Mouse (Mus musculus) CH12.LX (cell line): Measurements from ENCODE around the gene Cenpx. TPM values are rescaled to one million over a fixed set of nuclear protein-coding genes. Genes with fewer than 3 reads are reported as not detected.
"Not testable (repeated sequence)": the region's sequence is repeated elsewhere in the genome, so short reads cannot be mapped to it uniquely, and the experiment has no call there.

Source experiments
- DNase-seq: peaks from one replicate; pipeline ENCODE4 v3.0.0-alpha.2; 2013; ENCODE audit errors: extremely low read depth
- H3K27ac ChIP-seq: 2 replicates; pipeline ENCODE4 v1.5.1; 2012; ENCODE audit warnings: low read depth, mild to moderate bottlenecking, control low read depth, moderate library complexity; ENCODE audit not compliant: insufficient read depth
- H3K27me3 ChIP-seq: replicated peaks from 2 replicates; pipeline ENCODE3; 2012; ENCODE audit warnings: inconsistent platforms
- H3K36me3 ChIP-seq, 2 experiments: replicated peaks in 1 of 2; 2 replicates each; pipeline versions ENCODE3 to v1.6.1; 2012; ENCODE audit warnings: inconsistent platforms in 1 of 2, low read length in 1 of 2, mild to moderate bottlenecking in 1 of 2, mixed read lengths in 1 of 2, moderate library complexity in 1 of 2; ENCODE audit not compliant: control insufficient read depth in 1 of 2, insufficient read depth in 1 of 2
- H3K4me1 ChIP-seq, 2 experiments: 2 replicates each; pipeline ENCODE4 v1.6.1; 2012; ENCODE audit warnings: inconsistent platforms in 1 of 2, moderate library complexity in 1 of 2; ENCODE audit not compliant: insufficient read depth in 2 of 2, control insufficient read depth in 1 of 2
- H3K4me2 ChIP-seq: 2 replicates; pipeline ENCODE4 v1.6.1; 2012; ENCODE audit warnings: low read depth, mild to moderate bottlenecking, control low read depth; ENCODE audit not compliant: poor library complexity, insufficient read depth, severe bottlenecking
- H3K4me3 ChIP-seq, 3 experiments: fragments of 150-350 bp in 1 of 3; sonication (generic) in 1 of 3; replicated peaks in 1 of 3; 2 replicates each; pipeline versions ENCODE3 to v1.5.1; 2011 to 2012; ENCODE audit warnings: low read depth in 2 of 3, low read length in 2 of 3, mild to moderate bottlenecking in 2 of 3, moderate library complexity in 2 of 3, control low read depth in 1 of 3, improper control_type of control experiment in 1 of 3, inconsistent platforms in 1 of 3, mixed read lengths in 1 of 3; ENCODE audit not compliant: poor library complexity in 1 of 3
- H3K79me2 ChIP-seq: replicated peaks from 2 replicates; pipeline ENCODE4 v1.6.1; 2012; ENCODE audit warnings: mild to moderate bottlenecking, moderate library complexity; ENCODE audit not compliant: control insufficient read depth, poor library complexity, insufficient read depth, severe bottlenecking; ENCODE audit errors: extremely low read depth
- H3K9ac ChIP-seq: 2 replicates; pipeline ENCODE4 v1.6.1; 2012; ENCODE audit warnings: low read depth, mild to moderate bottlenecking, control low read depth, moderate library complexity; ENCODE audit not compliant: insufficient read depth
- H3K9me3 ChIP-seq: replicated peaks from 2 replicates; pipeline ENCODE3; 2012; ENCODE audit warnings: low read length, inconsistent platforms, mixed read lengths
- BHLHE40 ChIP-seq: IDR thresholded peaks from 2 replicates; pipeline ENCODE4 v1.6.1; 2011; ENCODE audit warnings: mild to moderate bottlenecking, low read depth, low read length, improper control_type of control experiment
- CTCF ChIP-seq, 2 experiments: IDR thresholded peaks in 1 of 2; conservative IDR thresholded peaks in 1 of 2; 2 replicates each; pipeline ENCODE4 v1.5.1; 2011 to 2012; ENCODE audit warnings: low read depth in 2 of 2, low read length in 2 of 2, improper control_type of control experiment in 1 of 2, inconsistent platforms in 1 of 2, mild to moderate bottlenecking in 1 of 2, moderate library complexity in 1 of 2
- E2F4 ChIP-seq: IDR thresholded peaks from 2 replicates; pipeline ENCODE4 v1.6.1; 2011; ENCODE audit warnings: low read depth, low read length, improper control_type of control experiment; ENCODE audit not compliant: insufficient replicate concordance
- EP300 ChIP-seq: IDR thresholded peaks from 2 replicates; pipeline ENCODE4 v1.6.1; 2011; ENCODE audit warnings: low read length, improper control_type of control experiment
- GABPA ChIP-seq: IDR thresholded peaks from 2 replicates; pipeline ENCODE4 v1.6.1; 2012; ENCODE audit warnings: low read depth, low read length, improper control_type of control experiment, inconsistent platforms; ENCODE audit not compliant: insufficient replicate concordance
- HCFC1 ChIP-seq: IDR thresholded peaks from 2 replicates; pipeline ENCODE4 v1.6.1; 2012; ENCODE audit warnings: low read depth, mild to moderate bottlenecking, inconsistent platforms, low read length, improper control_type of control experiment
- MAFK ChIP-seq: IDR thresholded peaks from 2 replicates; pipeline ENCODE4 v1.6.1; 2011; ENCODE audit warnings: low read length, improper control_type of control experiment; ENCODE audit not compliant: insufficient replicate concordance
- MAZ ChIP-seq: IDR thresholded peaks from 2 replicates; pipeline ENCODE4 v1.6.1; 2012; ENCODE audit warnings: low read depth, mild to moderate bottlenecking, inconsistent platforms, low read length, improper control_type of control experiment, moderate library complexity
- MYC ChIP-seq: IDR thresholded peaks from 2 replicates; pipeline ENCODE4 v1.6.1; 2011; ENCODE audit warnings: low read depth, mild to moderate bottlenecking, improper control_type of control experiment, low read length
- NELFE ChIP-seq: IDR thresholded peaks from 2 replicates; pipeline ENCODE4 v1.6.1; 2011; ENCODE audit warnings: low read depth, low read length, improper control_type of control experiment
- PAX5 ChIP-seq: IDR thresholded peaks from 2 replicates; pipeline ENCODE4 v1.6.1; 2012; ENCODE audit warnings: low read length, inconsistent platforms, mixed read lengths
- RAD21 ChIP-seq: IDR thresholded peaks from 2 replicates; pipeline ENCODE4 v1.6.1; 2011; ENCODE audit warnings: low read depth, mild to moderate bottlenecking, low read length, improper control_type of control experiment, moderate library complexity
- SIN3A ChIP-seq: IDR thresholded peaks from 2 replicates; pipeline ENCODE4 v1.6.1; 2012; ENCODE audit warnings: low read length, improper control_type of control experiment, inconsistent platforms
- SMC3 ChIP-seq: IDR thresholded peaks from 2 replicates; pipeline ENCODE4 v1.6.1; 2011; ENCODE audit warnings: low read depth, low read length, improper control_type of control experiment
- TBP ChIP-seq: conservative IDR thresholded peaks from 2 replicates; pipeline ENCODE4 v1.6.1; 2011; ENCODE audit warnings: low read depth, low read length, improper control_type of control experiment
- UBTF ChIP-seq: IDR thresholded peaks from 2 replicates; pipeline ENCODE4 v1.6.1; 2012; ENCODE audit warnings: low read depth, mild to moderate bottlenecking, inconsistent platforms, low read length, improper control_type of control experiment, moderate library complexity
- USF1 ChIP-seq: IDR thresholded peaks from 2 replicates; pipeline ENCODE4 v1.6.1; 2014; ENCODE audit warnings: low read depth, mild to moderate bottlenecking, inconsistent platforms, low read length, improper control_type of control experiment
- ZC3H11A ChIP-seq: IDR thresholded peaks from 2 replicates; pipeline ENCODE4 v1.6.1; 2012; ENCODE audit warnings: low read depth, mild to moderate bottlenecking, inconsistent platforms, low read length, improper control_type of control experiment
- ZKSCAN1 ChIP-seq: IDR thresholded peaks from 2 replicates; pipeline ENCODE4 v1.6.1; 2012; ENCODE audit warnings: low read depth, inconsistent platforms, low read length, improper control_type of control experiment, borderline replicate concordance
- ZMIZ1 ChIP-seq: IDR thresholded peaks from 2 replicates; pipeline ENCODE4 v1.6.1; 2012; ENCODE audit warnings: low read depth, mild to moderate bottlenecking, inconsistent platforms, low read length, improper control_type of control experiment
- dilution Hi-C: fragments of 300-500 bp; cut with MboI; formaldehyde crosslinking; loops from 2 replicates; pipeline ENCODE4 v1.14.3; 2020; ENCODE audit warnings: low sequenced_read_pairs; ENCODE audit not compliant: extremely low pct_unique_long_range_greater_than_20kb, extremely low pct_ligation_motif_present
- in situ Hi-C: fragments of 300-500 bp; cut with MboI; formaldehyde crosslinking; loops from 3 replicates; pipeline ENCODE4 v1.14.3; 2019; ENCODE audit warnings: low sequenced_read_pairs, low pct_ligation_motif_present, low pct_unique_long_range_greater_than_20kb, mixed read lengths
- polyA plus RNA-seq: library from polyadenylated mRNA; unstranded; fragments of >175 nt; gene quantifications from 2 replicates; pipeline ENCODE4 v1.2.1, GENCODE M21; 2012; ENCODE audit warnings: low read depth; ENCODE audit not compliant: insufficient read length
- total RNA-seq, 2 experiments: library from RNA; depleted of rRNA; stranded (reverse); fragments of 300-350 nt in 1 of 2; fragments of >200 nt in 1 of 2; gene quantifications; 2 replicates each; pipeline ENCODE4 v1.2.3; 2012 to 2014

Cenpx gene
- total and polyA plus RNA-seq, 3 experiments, result 76.5 to 122 (median 101) TPM

DNA sequence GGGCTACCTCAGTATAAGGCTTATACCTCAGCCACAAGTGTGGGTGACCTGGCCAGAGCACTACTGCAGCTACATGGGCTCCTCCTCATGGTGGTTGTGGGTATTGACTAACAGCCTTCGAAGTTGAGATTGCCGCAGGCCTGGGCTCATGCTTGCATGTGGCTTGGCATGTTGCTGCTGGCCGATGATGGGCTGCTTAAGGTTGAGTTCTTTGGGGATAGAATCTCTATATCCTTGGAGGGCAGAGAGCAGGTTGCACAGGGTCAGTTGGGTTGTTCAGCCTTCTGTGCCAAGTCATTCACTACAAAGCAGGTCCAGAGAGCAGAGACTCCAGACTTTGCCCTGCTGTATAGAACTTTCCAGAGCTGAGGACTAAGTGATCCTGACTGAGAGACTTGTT lies 33.6 kb downstream of the Cenpx start:
- DNase-seq, result peak; percentile 61
- Histone ChIP-seq H3K9me3 (no peaks in the 10 kb centered on the region), H3K36me3 (peaks cover 45 to 89% of the 10 kb centered on the region in 2 experiments), H3K4me1 (peaks cover 0 to 21% of the 10 kb centered on the region in 2 experiments; a peak in 2 of 4 replicates), H3K4me2 (no peak overlapping the region), H3K4me3 (no peak overlapping the region), H3K9ac (no peak overlapping the region), H3K79me2 (no peaks in the 10 kb centered on the region; the same call in 1 of the 2 replicates), H3K27me3 (no peaks in the 10 kb centered on the region), H3K27ac (no peak overlapping the region)
- dilution Hi-C loops (no loop called here), in situ Hi-C loops (loop anchor here (10.0 kb wide), 1 partner anchor 55 kb away; the partner anchor contains the start of gene Sirt7)
- TF ChIP-seq MAFK (no peak), USF1 (no peak), ZKSCAN1 (no peak), NELFE (no peak), TBP (no peak), RAD21 (peak; percentile 80), GABPA (no peak), UBTF (no peak), MYC (no peak), ZMIZ1 (no peak), SIN3A (no peak), CTCF (conservative IDR thresholded peaks at IDR 0.05 in 1 of 2, IDR thresholded peaks at IDR 0.05 in 1 of 2; ENCODE audit: low read depth in 2 of 2, low read length in 2 of 2) (peak in 1 of 2 experiments; percentile 84; a peak in 2 of 4 replicates), ZC3H11A (peak; percentile 17; the same call in 1 of the 2 replicates), E2F4 (no peak), PAX5 (no peak), SMC3 (peak; percentile 93)

DNA sequence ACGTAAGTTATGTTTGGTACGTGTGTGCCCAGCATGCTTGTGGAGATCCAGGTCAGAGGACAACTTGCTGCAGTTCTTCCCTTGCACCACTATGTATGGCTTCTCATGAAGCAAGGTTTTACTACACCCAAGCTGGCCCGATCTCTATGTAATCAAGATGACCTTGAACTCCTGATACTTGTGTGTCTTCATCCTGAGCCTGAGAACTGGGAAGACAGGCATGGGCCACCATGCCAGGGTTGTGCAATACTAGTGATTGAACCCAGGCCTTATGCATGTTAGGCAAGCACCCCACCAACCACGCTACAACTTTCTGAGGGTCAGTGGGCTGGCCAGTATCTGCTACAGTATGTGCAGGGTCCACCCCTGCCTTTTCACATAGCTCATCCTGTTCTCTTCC lies 36.6 kb downstream of the Cenpx start:
- TF ChIP-seq EP300 (no peak), ZKSCAN1 (no peak), MAZ (no peak), TBP (no peak), HCFC1 (no peak), GABPA (no peak), BHLHE40 (no peak), MYC (no peak)
- Histone ChIP-seq H3K27ac (no peak overlapping the region), H3K79me2 (peaks cover 4% of the 10 kb centered on the region; the same call in 1 of the 2 replicates), H3K4me3 (no peak overlapping the region), H3K4me2 (no peak overlapping the region), H3K9me3 (no peaks in the 10 kb centered on the region), H3K27me3 (no peaks in the 10 kb centered on the region), H3K4me1 (peaks cover 2 to 40% of the 10 kb centered on the region in 2 experiments; a peak in 2 of 4 replicates), H3K36me3 (peaks cover 39 to 61% of the 10 kb centered on the region in 2 experiments), H3K9ac (no peak overlapping the region)
- no peak for DNase-seq
- dilution Hi-C loops, result no loop called here
- in situ Hi-C loops, result no loop called here

GRCm38 (mm10) chr11:120675875-120676274 lies 37.7 kb downstream of the Cenpx start:
- H3K79me2 ChIP-seq, dilution Hi-C loops, H3K9me3 ChIP-seq, in situ Hi-C loops, H3K4me3 ChIP-seq, H3K4me2 ChIP-seq, H3K9ac ChIP-seq, H3K27me3 ChIP-seq, H3K27ac ChIP-seq, DNase-seq: not testable (repeated sequence)
- Histone ChIP-seq H3K36me3 (peaks cover 36 to 55% of the 10 kb centered on the region in 2 experiments), H3K4me1 (peaks cover 2 to 43% of the 10 kb centered on the region in 2 experiments; a peak in 2 of 4 replicates)
